Mouse (Mus musculus): ENCODE results near the gene Acp7.

- no peak for TF ChIP-seq CTCF (IDR thresholded peaks at IDR 0.05; ENCODE audit: borderline replicate concordance, insufficient read depth, low read depth, low read length)
- TF ChIP-seq POLR2A (IDR thresholded peaks at IDR 0.05; ENCODE audit: borderline replicate concordance, insufficient read depth, low read length): no peak
Observed at GRCm38 (mm10) chr7:28596436-28597276, 34.5 kb downstream of the Acp7 start.
